Mouse (Mus musculus) G1E (cell line): ENCODE results near the gene Sipa1l3.

Experiments used
- CTCF ChIP-seq: IDR thresholded peaks from 2 replicates; pipeline ENCODE4 v1.5.1; 2012; ENCODE audit warnings: low read depth, low read length, inconsistent platforms, mixed read lengths
- GATA1 ChIP-seq: IDR thresholded peaks from 2 replicates; pipeline ENCODE4 v1.6.1; 2012; ENCODE audit warnings: borderline replicate concordance, low read length, inconsistent platforms, mixed read lengths
- GATA2 ChIP-seq: IDR thresholded peaks from 2 replicates; pipeline ENCODE4 v1.6.1; 2012; ENCODE audit warnings: low read depth, low read length, inconsistent platforms, borderline replicate concordance
- POLR2AphosphoS5 ChIP-seq: IDR thresholded peaks from 2 replicates; pipeline ENCODE4 v1.6.1; 2012; ENCODE audit warnings: low read depth, low read length, inconsistent platforms; ENCODE audit not compliant: insufficient replicate concordance
- TAL1 ChIP-seq: conservative IDR thresholded peaks from 2 replicates; pipeline ENCODE4 v1.6.1; 2012; ENCODE audit warnings: low read depth, low read length, inconsistent platforms, mixed read lengths

DNA sequence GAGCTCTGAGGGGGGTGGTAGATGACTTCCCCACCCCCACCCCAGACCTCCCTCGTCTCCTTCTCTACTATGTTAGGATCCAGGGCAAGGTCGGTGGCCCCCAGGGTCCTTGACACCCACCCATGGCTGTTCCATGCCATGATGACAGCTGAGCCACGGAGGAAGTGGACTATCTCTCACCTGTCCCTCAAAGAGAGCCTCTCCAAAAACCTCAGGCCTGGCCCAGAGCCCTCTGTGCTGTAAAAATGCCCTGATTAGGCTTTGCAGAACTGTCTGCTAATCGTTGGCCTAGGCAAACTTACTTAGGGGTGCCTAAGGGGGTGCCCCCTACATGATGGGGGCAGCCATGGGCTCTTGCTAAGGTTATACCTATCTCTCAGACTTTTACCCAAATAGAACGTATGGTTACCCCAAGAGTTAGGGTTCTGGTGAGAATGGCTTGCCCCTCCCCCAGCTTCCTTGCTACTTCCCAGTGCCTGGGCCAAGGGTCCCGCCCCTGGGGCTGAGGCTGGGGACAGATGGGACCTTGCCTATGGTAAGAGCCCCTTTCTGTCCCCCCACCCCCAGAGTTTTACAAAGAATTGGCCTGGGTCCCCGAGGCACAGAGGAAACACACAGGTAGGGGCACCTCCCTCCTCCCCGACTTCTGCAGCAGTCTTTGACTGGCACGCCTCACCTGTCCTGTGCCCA lies 204.7 kb downstream of the Sipa1l3 start:
- TF ChIP-seq TAL1 (no peak), GATA1 (no peak), CTCF (no peak), POLR2AphosphoS5 (no peak), GATA2 (no peak)
